Mouse (Mus musculus): ENCODE measurements around the gene Slc25a21.

DNA sequence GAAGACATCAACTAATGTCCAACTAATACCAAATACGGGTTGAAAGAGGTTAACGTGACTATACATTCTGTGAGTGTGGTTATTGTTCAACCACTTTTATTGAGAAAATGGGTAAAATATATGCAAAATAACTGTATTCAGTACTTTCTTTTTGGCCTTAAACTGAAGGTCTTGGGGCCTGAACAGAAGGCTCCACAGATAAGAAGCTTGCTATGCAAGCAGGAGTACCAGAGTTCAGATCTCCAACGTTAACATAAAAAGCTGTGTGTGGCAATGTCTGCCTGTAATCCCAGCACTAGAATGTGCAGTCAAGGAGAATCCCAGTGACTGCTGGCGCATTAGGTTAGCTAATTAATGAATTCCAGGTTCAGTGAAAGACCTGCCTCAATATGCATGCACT, 96.7 kb downstream of the Slc25a21 start:
- TF ChIP-seq MAFK (IDR thresholded peaks at IDR 0.05; ENCODE audit: insufficient read depth, low read depth, low read length) = no peak
- no peak for TF ChIP-seq ZNF384 (IDR thresholded peaks at IDR 0.05; ENCODE audit: low read depth, low read length)
- no peak for TF ChIP-seq CHD2 (IDR thresholded peaks at IDR 0.05; ENCODE audit: low read depth, low read length)
- TF ChIP-seq ZC3H11A (IDR thresholded peaks at IDR 0.05; ENCODE audit: borderline replicate concordance, low read depth, low read length) = no peak
